In the genomic region with DNA sequence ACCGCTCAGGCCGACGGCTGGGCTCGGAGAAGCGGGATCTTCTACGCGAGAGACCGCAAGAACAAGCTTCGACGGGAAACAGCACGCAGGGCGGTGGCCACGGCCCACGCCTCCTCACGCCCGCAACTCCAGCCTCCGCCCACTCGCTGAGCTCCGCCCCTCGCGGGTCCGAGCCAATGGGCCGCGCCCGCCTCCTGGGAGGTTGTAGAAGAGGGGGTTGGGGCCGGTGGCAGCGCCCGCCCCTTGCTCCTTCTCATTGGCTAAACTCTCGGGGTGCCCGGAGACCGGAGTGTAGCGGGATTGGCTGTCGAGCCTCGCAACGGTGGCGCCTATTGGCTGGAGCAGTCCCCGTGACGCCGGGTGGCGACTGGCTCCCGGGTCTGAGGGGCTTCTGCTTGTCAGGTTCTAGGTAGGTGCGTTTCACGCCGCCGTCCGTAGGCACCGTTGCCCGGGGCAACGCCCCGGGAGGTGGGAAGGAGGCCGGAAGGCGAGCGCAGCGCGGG, we compare ENCODE assay signal across 7 mouse cellular contexts. TPM values are rescaled to one million over a fixed set of nuclear protein-coding genes. Genes with fewer than 3 reads are reported as not detected.
DNase-seq lines count a peak whose midpoint lies in the region; ATAC-seq and TF ChIP-seq lines count a peak whose summit lies in the region.

A gene (minus strand): TSS at position 145 of the 503 bp plus-strand sequence.

- intact Hi-C loops in left cerebral cortex, postnatal 4 days (cut with DNase I): no loop called here

- WGBS in intestine, postnatal 0 days: under 1% methylated on average over 53 of the region's 55 CpGs
- WGBS in midbrain, embryonic 12.5 days: under 1% methylated on average over 52 of the region's 55 CpGs
- WGBS in small intestine, adult 2 months: under 1% methylated on average over 55 of the region's 55 CpGs

- peak; percentile 44; the same call in 1 of the 2 replicates for TF ChIP-seq POLR2A in small intestine, adult 2 months (IDR thresholded peaks at IDR 0.05; ENCODE audit: low read depth, low read length)

- DNase-seq in adrenal gland, adult 2 months: peak; percentile 100
- peak; percentile 94 for DNase-seq in embryo, embryonic 11.5 days (ENCODE audit: low read depth, low spot score)
- DNase-seq in gastrocnemius, postnatal 4 days (ENCODE audit: low spot score in 2 of 2): peak; percentile 99
- DNase-seq in left cerebral cortex, postnatal 4 days: peak; percentile 99

- H3K9me3 ChIP-seq in intestine, postnatal 0 days (ENCODE audit: control insufficient read depth): no peaks in the 10 kb centered on the region
- no peaks in the 10 kb centered on the region for H3K9me3 ChIP-seq in midbrain, embryonic 12.5 days

- peak; percentile 100 for ATAC-seq in intestine, postnatal 0 days
- peak; percentile 100 for ATAC-seq in midbrain, embryonic 12.5 days (ENCODE audit: low FRiP score, low read depth)

- no peaks in the 10 kb centered on the region for H3K36me3 ChIP-seq in intestine, postnatal 0 days (ENCODE audit: control insufficient read depth, insufficient read depth)
- H3K36me3 ChIP-seq in midbrain, embryonic 12.5 days: no peaks in the 10 kb centered on the region
- no peaks in the 10 kb centered on the region for H3K36me3 ChIP-seq in small intestine, adult 2 months (ENCODE audit: control insufficient read depth, insufficient read depth, low read length)

- no peaks in the 10 kb centered on the region for H3K27me3 ChIP-seq in intestine, postnatal 0 days (replicated peaks; ENCODE audit: control insufficient read depth, insufficient read depth, low read length)
- H3K27me3 ChIP-seq in midbrain, embryonic 12.5 days: peaks cover 9% of the 10 kb centered on the region
- H3K27me3 ChIP-seq in small intestine, adult 2 months (ENCODE audit: control insufficient read depth, insufficient read depth, low read length): peaks cover 7% of the 10 kb centered on the region; the same call in 1 of the 2 replicates

- peak within 1 kb of the TSS; percentile 95 for H3K4me3 ChIP-seq in intestine, postnatal 0 days (ENCODE audit: low read depth, low read length)
- H3K4me3 ChIP-seq in midbrain, embryonic 12.5 days: peak within 1 kb of the TSS; percentile 85
- H3K4me3 ChIP-seq in small intestine, adult 2 months (ENCODE audit: low read depth, low read length): peak within 1 kb of the TSS; percentile 98

- peak within 1 kb of the TSS; percentile 74 for H3K27ac ChIP-seq in intestine, postnatal 0 days (ENCODE audit: low read depth, low read length)
- peak within 1 kb of the TSS; percentile 87 for H3K27ac ChIP-seq in midbrain, embryonic 12.5 days (replicated peaks)
- H3K27ac ChIP-seq in small intestine, adult 2 months (ENCODE audit: insufficient read depth, low read depth, low read length): peak within 1 kb of the TSS; percentile 46

- no peaks in the 10 kb centered on the region for H3K4me1 ChIP-seq in intestine, postnatal 0 days (replicated peaks; ENCODE audit: control insufficient read depth, insufficient read depth, low read length)
- H3K4me1 ChIP-seq in midbrain, embryonic 12.5 days: peaks cover 13% of the 10 kb centered on the region
- H3K4me1 ChIP-seq in small intestine, adult 2 months (ENCODE audit: control insufficient read depth, insufficient read depth, insufficient read length, low read length): peaks cover 5% of the 10 kb centered on the region; the same call in 1 of the 2 replicates

- peak within 1 kb of the TSS; percentile 91 for H3K9ac ChIP-seq in intestine, postnatal 0 days (ENCODE audit: low read depth, low read length)
- H3K9ac ChIP-seq in midbrain, embryonic 12.5 days (replicated peaks): peak within 1 kb of the TSS; percentile 90

- TF ChIP-seq CTCF in intestine, postnatal 0 days (IDR thresholded peaks at IDR 0.05; ENCODE audit: low read depth): no peak
- no peak for TF ChIP-seq CTCF in small intestine, adult 2 months (IDR thresholded peaks at IDR 0.05; ENCODE audit: extremely low read depth, insufficient read length, insufficient replicate concordance, low read depth, low read length)

- H3K4me2 ChIP-seq in intestine, postnatal 0 days (replicated peaks; ENCODE audit: low read depth): peak within 1 kb of the TSS; percentile 95
- peak within 1 kb of the TSS; percentile 65 for H3K4me2 ChIP-seq in midbrain, embryonic 12.5 days (replicated peaks)

RNA-seq across cellular contexts. Expression of the gene that starts here (rescaled TPM):
- total RNA-seq in adrenal gland, adult 2 months (2021): under 1 TPM in 1 of 2 experiments, not detected in 1; 0.66 TPM
- polyA plus RNA-seq in adrenal gland, adult 2 months (2012; rRNA removed): 1.7 and 2.1 TPM in 2 replicates
- total RNA-seq in gastrocnemius, postnatal 4 days (2021): 1 to 10 TPM; 1.2 to 2.4 TPM
- polyA plus RNA-seq in intestine, postnatal 0 days (2015; fragmentation: Nextera tagmentation; extraction: Ambion mirVana): 2.4 and 2.6 TPM in 2 replicates
- 1 to 10 TPM; 1.4 to 1.5 TPM for total RNA-seq in left cerebral cortex, postnatal 4 days (2021)
- polyA plus RNA-seq in midbrain, embryonic 12.5 days (2016; fragmentation: Nextera tagmentation; extraction: Ambion mirVana): 1.6 and 3.0 TPM in 2 replicates
- not detected in 2 replicates for polyA plus RNA-seq in small intestine, adult 2 months (2012; rRNA removed)

Comparison
In these comparisons a context has a peak if more than half of its experiments do, and no peak if none do; other contexts are left out.
1. Peak in every context shown above with its lines: DNase-seq, ATAC-seq, H3K4me3 ChIP-seq and H3K27ac ChIP-seq.